Mouse (Mus musculus) heart, postnatal 0 days (tissue): Measurements from ENCODE around the gene Klf13.

ENCODE experiments used
- CTCF ChIP-seq: IDR thresholded peaks from 2 replicates; pipeline ENCODE4 v1.5.1; 2016; ENCODE audit warnings: antibody characterized with exemption, control low read depth, low read depth
- EP300 ChIP-seq: IDR thresholded peaks from 2 replicates; pipeline ENCODE4 v1.6.1; 2016; ENCODE audit warnings: antibody characterized with exemption, low read depth

DNA sequence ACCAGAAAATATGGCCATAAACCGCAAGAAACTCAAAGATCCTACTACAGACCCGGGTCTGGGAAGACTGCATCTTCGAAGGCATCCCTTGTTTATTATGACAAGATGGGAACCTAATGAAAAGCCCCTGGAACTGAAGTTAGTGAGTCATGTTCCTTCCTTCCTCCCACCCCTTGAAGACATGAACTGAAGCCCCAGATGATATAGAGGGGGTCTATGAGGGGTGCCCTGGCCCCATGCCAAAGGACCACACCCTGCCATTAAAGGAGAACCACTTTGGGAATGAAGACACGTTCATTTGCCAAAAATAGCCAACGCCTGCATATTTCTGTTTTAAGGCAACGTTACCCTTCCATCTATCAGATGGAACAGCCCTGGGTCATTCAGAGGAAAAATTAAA lies 50.0 kb downstream of the Klf13 start:
- TF ChIP-seq CTCF (no peak), EP300 (no peak)
